Mouse (Mus musculus) olfactory bulb, adult 2 months (tissue): Measurements from ENCODE around the gene Pan2.

Experiments
- CTCF ChIP-seq: fragments of 200-500 bp; IDR thresholded peaks from 2 replicates; pipeline ENCODE4 v1.5.1; 2012; ENCODE audit warnings: low read depth, mild to moderate bottlenecking, low read length, moderate library complexity; ENCODE audit not compliant: insufficient read depth
- POLR2A ChIP-seq: fragments of 200-500 bp; IDR thresholded peaks from 2 replicates; pipeline ENCODE4 v1.6.1; 2012; ENCODE audit warnings: mild to moderate bottlenecking, low read depth, low read length, moderate library complexity; ENCODE audit not compliant: insufficient read depth

DNA sequence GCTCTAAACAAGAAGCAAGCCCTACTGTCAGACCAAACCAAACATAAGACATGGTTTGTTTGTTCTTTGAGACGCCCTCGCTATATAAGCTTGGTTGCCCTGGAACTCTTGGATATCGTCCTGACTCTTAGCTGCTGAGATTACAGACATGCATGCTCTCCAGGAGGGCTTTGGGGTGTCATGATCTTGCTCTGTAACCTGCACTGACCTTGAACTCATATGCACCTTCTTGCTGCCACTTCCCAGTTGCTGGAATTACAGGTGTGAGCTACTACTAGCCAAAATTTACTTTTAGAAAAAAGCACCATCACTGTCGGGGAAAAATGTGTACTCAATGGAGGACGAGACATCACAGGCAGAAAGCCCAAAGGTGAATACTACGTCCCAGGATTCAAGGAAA is 66.5 kb downstream of the Pan2 start:
- TF ChIP-seq POLR2A (no peak), CTCF (no peak)
